Mouse (Mus musculus): ENCODE measurements around the gene Mast4. TPM values are rescaled to one million over a fixed set of nuclear protein-coding genes. Genes with fewer than 3 reads are reported as not detected.

The Mast4 gene
- polyA plus RNA-seq, 1 experiment from 2014 or later: 21.5 TPM

GRCm38 (mm10) chr13:103333601-103334391 is 501 bp downstream of the Mast4 start:
- Histone ChIP-seq H3K36me3 (no peaks in the 10 kb centered on the region), H3K4me1 (peaks cover 32% of the 10 kb centered on the region), H3K9me3 (replicated peaks) (no peaks in the 10 kb centered on the region), H3K27ac (peak overlapping the region; percentile 70), H3K27me3 (ENCODE audit: low read depth, poor library complexity, severe bottlenecking) (peaks cover 72% of the 10 kb centered on the region), H3K4me3 (peak overlapping the region; percentile 68)
- peak; percentile 76 for DNase-seq (ENCODE audit: low spot score)
- WGBS: under 1% methylated on average over 74 of the region's 74 CpGs

DNA sequence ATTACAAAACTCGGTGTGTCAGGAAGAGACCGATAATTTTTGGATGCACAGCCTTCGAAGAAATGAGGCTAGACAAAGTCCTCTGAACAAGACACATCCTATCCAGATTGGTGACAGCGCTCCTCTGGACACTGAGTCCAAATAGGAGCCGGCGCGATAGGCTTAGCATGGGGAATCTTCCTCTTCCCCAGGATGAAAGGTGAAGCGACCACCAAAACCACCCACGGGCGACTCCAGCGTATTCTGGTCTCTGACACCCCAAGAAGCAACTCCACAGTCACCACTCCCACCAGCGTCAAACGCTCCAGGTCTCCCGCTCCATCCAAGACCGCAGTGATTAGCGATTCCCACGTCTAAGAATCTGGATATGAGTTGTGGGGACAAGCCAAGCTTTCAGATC is 1.1 kb downstream of the Mast4 start:
- Histone ChIP-seq H3K27ac (no peak overlapping the region), H3K27me3 (ENCODE audit: low read depth, poor library complexity, severe bottlenecking) (peaks cover 72% of the 10 kb centered on the region), H3K4me3 (peak overlapping the region; percentile 68), H3K36me3 (no peaks in the 10 kb centered on the region), H3K9me3 (replicated peaks) (no peaks in the 10 kb centered on the region), H3K4me1 (peaks cover 35% of the 10 kb centered on the region)
- DNase-seq (ENCODE audit: low spot score): no peak
- 4% methylated on average over 17 of the region's 17 CpGs for whole genome bisulfite sequencing

DNA sequence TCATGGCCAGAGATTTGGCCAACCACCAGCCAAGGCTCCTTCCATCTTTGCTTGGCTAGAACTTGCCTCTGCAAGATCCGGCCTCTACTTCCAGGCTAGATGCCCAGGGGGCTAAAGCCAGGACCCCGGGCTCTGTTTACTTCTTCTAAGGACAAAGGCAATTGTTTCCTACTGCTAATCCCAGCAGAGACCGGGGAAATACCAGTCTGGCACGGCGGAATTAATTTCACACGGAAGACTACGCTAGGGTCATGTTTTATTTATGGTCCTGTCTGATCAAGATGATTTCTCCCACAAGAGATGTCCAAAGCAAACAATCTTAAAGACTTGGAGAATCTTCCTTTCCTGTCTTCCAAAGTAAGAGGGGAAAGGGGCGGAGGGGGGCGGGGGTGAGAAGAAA is 1.6 kb downstream of the Mast4 start:
- Histone ChIP-seq H3K4me1 (peaks cover 39% of the 10 kb centered on the region), H3K9me3 (replicated peaks) (no peaks in the 10 kb centered on the region), H3K36me3 (no peaks in the 10 kb centered on the region), H3K4me3 (peak overlapping the region; percentile 68; the same call in 1 of the 2 replicates), H3K27ac (no peak overlapping the region), H3K27me3 (ENCODE audit: low read depth, poor library complexity, severe bottlenecking) (peaks cover 72% of the 10 kb centered on the region)
- no peak for DNase-seq (ENCODE audit: low spot score)
- 7% methylated on average over 9 of the region's 9 CpGs for WGBS

DNA sequence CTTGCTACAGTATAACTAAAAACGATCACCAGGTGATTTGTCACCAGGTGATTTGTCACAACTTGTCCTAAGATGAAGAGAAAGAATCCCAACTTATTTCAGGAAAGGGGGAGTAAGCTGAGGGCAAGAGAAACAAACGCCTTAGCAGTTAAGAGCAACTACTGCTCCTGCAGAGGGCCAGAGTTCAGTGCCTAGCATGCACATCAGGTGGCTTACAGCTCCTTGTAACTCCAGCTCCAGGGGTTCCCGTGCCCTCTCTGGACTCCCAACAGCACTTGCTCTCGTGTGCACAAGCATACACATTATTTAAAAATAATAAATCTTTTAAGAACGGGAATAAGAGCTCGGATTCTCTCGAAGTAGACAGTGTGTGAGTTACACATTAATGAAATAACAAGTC is 3.2 kb downstream of the Mast4 start:
- Histone ChIP-seq H3K4me3 (no peak overlapping the region), H3K4me1 (peaks cover 45% of the 10 kb centered on the region), H3K27ac (no peak overlapping the region), H3K27me3 (ENCODE audit: low read depth, poor library complexity, severe bottlenecking) (peaks cover 65% of the 10 kb centered on the region), H3K9me3 (replicated peaks) (no peaks in the 10 kb centered on the region), H3K36me3 (no peaks in the 10 kb centered on the region)
- no peak for DNase-seq (ENCODE audit: low spot score)
- WGBS: 62% methylated on average over 7 of the region's 7 CpGs

- WGBS: 76% methylated on average over 16 of the region's 16 CpGs
These were observed 6.0 kb downstream of the Mast4 start for GRCm38 (mm10) chr13:103328299-103328698.

DNA sequence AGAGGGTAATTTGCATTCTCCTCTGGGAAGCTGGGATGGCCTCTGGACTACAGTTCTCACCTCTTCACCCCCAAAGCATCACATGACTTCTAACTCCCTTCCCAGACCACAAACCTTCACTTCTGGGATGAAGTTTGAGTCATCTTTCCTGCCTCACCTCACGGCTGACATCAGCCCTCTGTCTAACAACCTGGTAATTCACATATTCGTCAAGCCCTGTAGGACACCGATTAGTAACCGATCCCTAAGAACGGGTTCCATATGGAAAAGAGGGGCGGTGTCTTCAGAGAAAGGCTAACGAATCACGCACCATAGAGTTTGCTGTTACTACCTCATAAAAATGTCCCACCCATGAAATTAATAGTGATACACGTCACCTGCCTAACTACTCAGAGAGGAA is 6.5 kb downstream of the Mast4 start:
- no peak overlapping the region for H3K4me3 ChIP-seq
- H3K4me1 ChIP-seq: peaks cover 17% of the 10 kb centered on the region; the same call in 1 of the 2 replicates
- WGBS: 42% methylated on average over 9 of the region's 9 CpGs
- no peak for DNase-seq (ENCODE audit: low spot score)
- H3K27me3 ChIP-seq (ENCODE audit: low read depth, poor library complexity, severe bottlenecking): peaks cover 36% of the 10 kb centered on the region
- no peak overlapping the region for H3K27ac ChIP-seq
- H3K9me3 ChIP-seq (replicated peaks): no peaks in the 10 kb centered on the region
- H3K36me3 ChIP-seq: no peaks in the 10 kb centered on the region

More at GRCm38 (mm10) chr13:103328299-103328698, 6.0 kb downstream of the Mast4 start:
- Histone ChIP-seq H3K27me3 (ENCODE audit: low read depth, poor library complexity, severe bottlenecking) (peaks cover 40% of the 10 kb centered on the region), H3K36me3 (no peaks in the 10 kb centered on the region), H3K4me1 (peaks cover 20% of the 10 kb centered on the region; the same call in 1 of the 2 replicates), H3K9me3 (replicated peaks) (no peaks in the 10 kb centered on the region), H3K4me3 (no peak overlapping the region), H3K27ac (no peak overlapping the region)
- no peak for DNase-seq (ENCODE audit: low spot score)

DNA sequence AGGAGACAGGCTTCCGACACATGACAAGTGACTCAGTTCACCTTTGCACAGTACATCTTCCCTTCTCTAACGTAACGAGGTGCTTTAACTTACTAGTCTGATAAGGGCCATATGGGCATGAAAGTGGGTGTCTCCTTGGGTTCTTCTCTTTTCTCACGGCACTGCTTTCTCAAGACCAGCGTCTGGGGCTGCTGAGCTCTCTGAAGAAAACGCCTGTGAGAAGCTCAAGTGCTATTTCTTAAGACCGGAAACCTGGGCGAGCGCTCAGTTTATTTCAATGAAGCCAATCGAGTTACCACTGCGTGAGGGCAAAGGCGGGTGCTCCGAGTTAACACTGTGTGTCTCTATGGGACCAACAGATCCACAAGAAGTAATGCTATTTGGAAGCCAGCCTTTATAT is 8.1 kb downstream of the Mast4 start:
- WGBS: 80% methylated on average over 13 of the region's 13 CpGs
- no peak overlapping the region for H3K4me3 ChIP-seq
- no peak for DNase-seq (ENCODE audit: low spot score)

GRCm38 (mm10) chr13:103319881-103320280 is 14.4 kb downstream of the Mast4 start:
- Histone ChIP-seq H3K9me3 (replicated peaks) (no peaks in the 10 kb centered on the region), H3K27ac (no peak overlapping the region), H3K4me1 (peaks cover 13% of the 10 kb centered on the region), H3K4me3 (no peak overlapping the region), H3K27me3 (ENCODE audit: low read depth, poor library complexity, severe bottlenecking) (no peaks in the 10 kb centered on the region), H3K36me3 (no peaks in the 10 kb centered on the region)
- 79% methylated on average over 9 of the region's 9 CpGs for WGBS
- no peak for DNase-seq (ENCODE audit: low spot score)

More for the DNA sequence above, 8.1 kb downstream of the Mast4 start:
- H3K4me1 ChIP-seq: peaks cover 13% of the 10 kb centered on the region; the same call in 1 of the 2 replicates
- no peaks in the 10 kb centered on the region for H3K36me3 ChIP-seq
- H3K27me3 ChIP-seq (ENCODE audit: low read depth, poor library complexity, severe bottlenecking): peaks cover 19% of the 10 kb centered on the region
- H3K9me3 ChIP-seq (replicated peaks): no peaks in the 10 kb centered on the region
- H3K27ac ChIP-seq: no peak overlapping the region

DNA sequence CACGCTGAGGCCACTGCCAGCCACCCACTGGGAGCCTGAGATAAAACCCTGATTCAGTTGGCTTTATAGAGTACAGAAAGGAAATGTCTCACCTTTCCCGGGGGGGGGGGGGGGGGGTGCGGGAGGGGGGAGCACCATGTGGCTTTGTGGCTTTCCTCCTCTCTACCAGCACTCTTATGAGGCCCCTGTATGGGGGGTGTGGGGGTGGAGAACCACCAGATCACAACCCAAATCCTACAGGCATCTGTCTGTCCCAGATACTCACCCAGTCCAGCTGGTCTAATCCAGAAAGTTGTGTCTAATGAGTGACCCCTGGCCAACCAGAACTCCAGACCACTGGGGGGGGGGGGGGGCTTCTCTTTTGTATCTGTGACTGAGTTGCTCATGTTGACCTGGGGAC is 15.0 kb downstream of the Mast4 start:
- H3K27me3 ChIP-seq (ENCODE audit: low read depth, poor library complexity, severe bottlenecking): no peaks in the 10 kb centered on the region
- H3K4me3 ChIP-seq: no peak overlapping the region
- DNase-seq (ENCODE audit: low spot score): no peak
- no peak overlapping the region for H3K27ac ChIP-seq
- H3K4me1 ChIP-seq: peaks cover 13% of the 10 kb centered on the region
- 40% methylated on average over 2 of the region's 3 CpGs for WGBS
- H3K9me3 ChIP-seq (replicated peaks): no peaks in the 10 kb centered on the region
- H3K36me3 ChIP-seq: no peaks in the 10 kb centered on the region

- Histone ChIP-seq H3K4me1 (peaks cover 13% of the 10 kb centered on the region), H3K9me3 (replicated peaks) (no peaks in the 10 kb centered on the region), H3K4me3 (no peak overlapping the region), H3K27ac (no peak overlapping the region), H3K27me3 (ENCODE audit: low read depth, poor library complexity, severe bottlenecking) (no peaks in the 10 kb centered on the region), H3K36me3 (no peaks in the 10 kb centered on the region)
- 66% methylated on average over 3 of the region's 3 CpGs for WGBS
- DNase-seq (ENCODE audit: low spot score): no peak
These were observed 17.4 kb downstream of the Mast4 start for GRCm38 (mm10) chr13:103316777-103317367.

GRCm38 (mm10) chr13:103315113-103315708 is 19.1 kb downstream of the Mast4 start:
- Histone ChIP-seq H3K4me3 (no peak overlapping the region), H3K27ac (no peak overlapping the region), H3K27me3 (ENCODE audit: low read depth, poor library complexity, severe bottlenecking) (no peaks in the 10 kb centered on the region), H3K9me3 (replicated peaks) (no peaks in the 10 kb centered on the region), H3K4me1 (peaks cover 13% of the 10 kb centered on the region), H3K36me3 (no peaks in the 10 kb centered on the region)
- 77% methylated on average over 10 of the region's 10 CpGs for WGBS
- DNase-seq (ENCODE audit: low spot score): no peak

GRCm38 (mm10) chr13:103308296-103308695 is 26.0 kb downstream of the Mast4 start:
- no peaks in the 10 kb centered on the region for H3K4me1 ChIP-seq
- DNase-seq (ENCODE audit: low spot score): no peak
- no peaks in the 10 kb centered on the region for H3K27me3 ChIP-seq (ENCODE audit: low read depth, poor library complexity, severe bottlenecking)
- no peaks in the 10 kb centered on the region for H3K9me3 ChIP-seq (replicated peaks)
- no peak overlapping the region for H3K27ac ChIP-seq
- H3K36me3 ChIP-seq: no peaks in the 10 kb centered on the region
- no peak overlapping the region for H3K4me3 ChIP-seq
- 96% methylated on average over 4 of the region's 4 CpGs for WGBS

DNA sequence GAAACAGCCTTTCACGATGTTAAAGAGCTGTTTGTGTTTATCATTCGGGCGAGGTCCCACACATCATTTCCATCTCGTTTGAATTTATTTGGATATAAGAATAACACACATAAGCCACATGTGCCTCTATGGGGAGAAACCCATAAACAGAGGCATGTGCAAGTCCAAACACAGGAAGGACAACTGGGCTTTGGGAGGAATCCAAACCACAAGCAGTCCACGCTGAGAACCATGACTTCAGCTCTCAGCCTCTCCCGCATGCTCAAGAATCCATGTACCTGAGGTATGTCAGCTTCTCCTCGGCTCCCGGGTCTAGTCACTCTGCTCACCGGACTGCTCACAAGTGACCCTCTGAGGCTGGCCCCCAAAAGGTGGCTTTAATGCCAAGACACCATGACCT is 30.5 kb downstream of the Mast4 start:
- Histone ChIP-seq H3K27me3 (ENCODE audit: low read depth, poor library complexity, severe bottlenecking) (no peaks in the 10 kb centered on the region), H3K4me3 (no peak overlapping the region), H3K9me3 (replicated peaks) (no peaks in the 10 kb centered on the region), H3K36me3 (no peaks in the 10 kb centered on the region), H3K27ac (no peak overlapping the region), H3K4me1 (peaks cover 7% of the 10 kb centered on the region)
- no peak for DNase-seq (ENCODE audit: low spot score)
- 91% methylated on average over 9 of the region's 9 CpGs for WGBS

All from limb, embryonic 10.5 days (tissue).